ENCODE assay signal across 14 mouse cellular contexts in genomic region chr13:96709269-96710233, GRCm38 (mm10). TPM values are rescaled to one million over a fixed set of nuclear protein-coding genes. Genes with fewer than 3 reads are reported as not detected.
"Had no signal": no experiment of that assay in that cellular context is flagged by ENCODE, and none has a peak within 500 bp of the region (broad histone marks: within the 10 kb centered on the region; RNA-seq: fewer than 3 reads in every experiment).

No protein-coding gene starts in this region.

- H3K4me1 ChIP-seq: limb, embryonic 13.5 days; midbrain, embryonic 12.5 days had no signal

- H3K27ac ChIP-seq: limb, embryonic 13.5 days; midbrain, embryonic 12.5 days; stomach, postnatal 0 days had no signal

- H3K4me2 ChIP-seq: limb, embryonic 13.5 days; midbrain, embryonic 12.5 days had no signal

- DNase-seq: kidney, adult 18-20 months; kidney, postnatal 10 days; left cerebral cortex, postnatal 4 days; lung, adult 18-20 months; lung, postnatal 4 days; right cerebral cortex, adult 18-20 months; thymus, postnatal 4 days had no signal

- H3K36me3 ChIP-seq: limb, embryonic 13.5 days; midbrain, embryonic 12.5 days had no signal

- H3K4me3 ChIP-seq: limb, embryonic 13.5 days; megakaryocyte, embryonic 14.5 days; midbrain, embryonic 12.5 days had no signal

- H3K27me3 ChIP-seq: limb, embryonic 13.5 days; midbrain, embryonic 12.5 days had no signal

- H3K9me3 ChIP-seq: limb, embryonic 13.5 days; megakaryocyte, embryonic 14.5 days; midbrain, embryonic 12.5 days had no signal

- H3K9ac ChIP-seq: limb, embryonic 13.5 days; midbrain, embryonic 12.5 days had no signal

RNA-seq across cellular contexts. Expression of gene Ankrd31, which starts 38.5 kb away (rescaled TPM):
- polyA plus RNA-seq: kidney, embryonic 14.5 days; limb, embryonic 13.5 days; lung, embryonic 16.5 days; neural tube, embryonic 14.5 days; stomach, postnatal 0 days had no signal
